Mouse (Mus musculus): ENCODE measurements around the gene Capn2. TPM values are rescaled to one million over a fixed set of nuclear protein-coding genes. Genes with fewer than 3 reads are reported as not detected.

Capn2 gene
- total RNA-seq, 2 experiments from 2014 or later, result 86.6 to 89.9 TPM

Other genes with a start within 250 kb of the Capn2 start
- gene Degs1, start 234.8 kb downstream of the Capn2 start, total RNA-seq (2021), result 100 to 1,000 TPM; 113 to 121 TPM
- 10 to 100 TPM; 20.4 to 24.5 TPM for gene Fbxo28, start 176.0 kb downstream of the Capn2 start, total RNA-seq (2021)
- gene Trp53bp2, start 108.4 kb downstream of the Capn2 start, total RNA-seq (2021), result 10 to 100 TPM; 20.4 to 20.5 TPM
- gene Capn8, start 47.4 kb upstream of the Capn2 start, total RNA-seq (2021), result not detected
- gene Ccdc185, start 231.6 kb upstream of the Capn2 start, total RNA-seq (2021), result not detected
- gene Susd4, start 246.3 kb upstream of the Capn2 start, total RNA-seq (2021), result 1 to 10 TPM; 1.2 to 1.8 TPM

Measured in heart, postnatal 4 days (tissue).